Mouse (Mus musculus) layer of hippocampus, adult 18-20 months (tissue): ENCODE data around the gene Suv39h1. TPM values are rescaled to one million over a fixed set of nuclear protein-coding genes. Genes with fewer than 3 reads are reported as not detected.
"Not testable (repeated sequence)": the region's sequence is repeated elsewhere in the genome, so short reads cannot be mapped to it uniquely, and the experiment has no call there.

ENCODE experiments used
- DNase-seq, 2 experiments: peaks; one replicate each; pipeline ENCODE4 v3.0.0; 2022; ENCODE audit warnings: low spot score in 2 of 2
- long read RNA-seq: library from polyadenylated mRNA; stranded (forward); transcript quantifications from one replicate; pipeline ENCODE4 v2.0.0, GENCODE M21; 2021
- total RNA-seq, 2 experiments: library from RNA; stranded (reverse); gene quantifications; 2 replicates each; pipeline ENCODE4 v1.2.3; 2021

The Suv39h1 gene
- total RNA-seq = 10 to 100 TPM; 20.3 to 24.9 TPM
- long read RNA-seq, transcript Suv39h1-202 (6 exons, 2,778 nt) = major isoform, 8 of 17 reads
- long read RNA-seq, partial matches to known transcripts = 1 of 17 reads
- long read RNA-seq, other reads (novel, unspliced or antisense) = 4 of 17 reads

GRCm38 (mm10) chrX:8074430-8075014 is at the start of gene Suv39h1:
Gene Suv39h1, minus strand, starts transcription at chrX:8074760.
- DNase-seq = peak; percentile 94 to 95

GRCm38 (mm10) chrX:8123821-8124470 is 49.4 kb upstream of the Suv39h1 start:
- DNase-seq = no peak

GRCm38 (mm10) chrX:8117264-8117663 is 42.7 kb upstream of the Suv39h1 start:
- DNase-seq = no peak

GRCm38 (mm10) chrX:8115275-8115674 is 40.7 kb upstream of the Suv39h1 start:
- no peak for DNase-seq

- DNase-seq = no peak
Observed at GRCm38 (mm10) chrX:8105019-8105418, 30.5 kb upstream of the Suv39h1 start.

- DNase-seq = no peak
Observed at GRCm38 (mm10) chrX:8102213-8102668, 27.7 kb upstream of the Suv39h1 start.

GRCm38 (mm10) chrX:8101017-8101416 is 26.5 kb upstream of the Suv39h1 start:
- peak; percentile 41 to 56 for DNase-seq

GRCm38 (mm10) chrX:8099435-8099834 is 24.9 kb upstream of the Suv39h1 start:
- DNase-seq = no peak

- peak; percentile 93 to 97 for DNase-seq
Observed at GRCm38 (mm10) chrX:8096787-8097242, 22.3 kb upstream of the Suv39h1 start.

GRCm38 (mm10) chrX:8096068-8096786 is 21.7 kb upstream of the Suv39h1 start:
- DNase-seq = peak; percentile 82 to 88

GRCm38 (mm10) chrX:8095546-8095945 is 21.0 kb upstream of the Suv39h1 start:
- no peak for DNase-seq

- not testable (repeated sequence) for DNase-seq
Observed at GRCm38 (mm10) chrX:8090954-8091347, 16.4 kb upstream of the Suv39h1 start.

GRCm38 (mm10) chrX:8090346-8090953 is 15.9 kb upstream of the Suv39h1 start, which contains the start of gene Was:
Gene Was, minus strand, starts transcription at chrX:8090498.
- no peak for DNase-seq

- DNase-seq = no peak
Observed at GRCm38 (mm10) chrX:8089746-8090145, 15.2 kb upstream of the Suv39h1 start.

- DNase-seq = no peak
Observed at GRCm38 (mm10) chrX:8085611-8086010, 11.1 kb upstream of the Suv39h1 start.

GRCm38 (mm10) chrX:8084771-8085259 is 10.3 kb upstream of the Suv39h1 start:
- no peak for DNase-seq

- no peak for DNase-seq
Observed at GRCm38 (mm10) chrX:8075104-8075503, 544 bp upstream of the Suv39h1 start.

- DNase-seq = no peak
Observed at GRCm38 (mm10) chrX:8073881-8074429, 605 bp downstream of the Suv39h1 start.

- no peak for DNase-seq
Observed at GRCm38 (mm10) chrX:8069166-8069565, 5.4 kb downstream of the Suv39h1 start.

GRCm38 (mm10) chrX:8051044-8051781 is 23.3 kb downstream of the Suv39h1 start:
- not testable (repeated sequence) for DNase-seq
